Mouse (Mus musculus) stomach, postnatal 0 days (tissue): ENCODE results near the gene Ptcd1. TPM values are rescaled to one million over a fixed set of nuclear protein-coding genes. Genes with fewer than 3 reads are reported as not detected.

Experiments used
- ATAC-seq: fragments of 200-750 bp; cut with Nextera tagmentation; 2 replicates; pipeline ENCODE4 v1.8.0; 2017; ENCODE audit not compliant: low FRiP score, low TSS enrichment
- DNase-seq: peaks from one replicate; pipeline ENCODE4 v3.0.0-alpha.2; 2016; ENCODE audit warnings: low spot score
- H3K27ac ChIP-seq: fragments of 300-500 bp; sonication (generic); replicated peaks from 2 replicates; pipeline ENCODE4 v1.5.1; 2014; ENCODE audit warnings: mild to moderate bottlenecking, control low read depth
- H3K27me3 ChIP-seq: fragments of 300-500 bp; sonication (generic); 2 replicates; pipeline ENCODE4 v1.6.1; 2014; ENCODE audit warnings: low read length; ENCODE audit not compliant: control insufficient read depth, insufficient read depth
- H3K36me3 ChIP-seq: fragments of 300-500 bp; sonication (generic); 2 replicates; pipeline ENCODE4 v1.6.1; 2014; ENCODE audit warnings: low read length, mixed read lengths; ENCODE audit not compliant: control insufficient read depth, insufficient read depth
- H3K4me1 ChIP-seq: fragments of 300-500 bp; sonication (generic); replicated peaks from 2 replicates; pipeline ENCODE4 v1.6.1; 2014; ENCODE audit warnings: antibody characterized with exemption; ENCODE audit not compliant: control insufficient read depth, insufficient read depth
- H3K4me2 ChIP-seq: fragments of 300-500 bp; sonication (generic); replicated peaks from 2 replicates; pipeline ENCODE4 v1.6.1; 2014; ENCODE audit warnings: low read depth, mild to moderate bottlenecking, control low read depth, moderate library complexity
- H3K4me3 ChIP-seq: fragments of 300-500 bp; sonication (generic); 2 replicates; pipeline ENCODE4 v1.5.1; 2014; ENCODE audit warnings: low read depth, low read length, control low read depth
- H3K9ac ChIP-seq: fragments of 300-500 bp; sonication (generic); 2 replicates; pipeline ENCODE4 v1.6.1; 2014; ENCODE audit warnings: mild to moderate bottlenecking, low read length, control low read depth, mixed read lengths
- H3K9me3 ChIP-seq: fragments of 300-500 bp; sonication (generic); 2 replicates; pipeline ENCODE4 v1.6.1; 2016; ENCODE audit warnings: low read length; ENCODE audit not compliant: control insufficient read depth
- CTCF ChIP-seq: IDR thresholded peaks from 2 replicates; pipeline ENCODE4 v1.5.1; 2016; ENCODE audit warnings: antibody characterized with exemption, low read depth, mild to moderate bottlenecking, moderate library complexity
- EP300 ChIP-seq: optimal IDR thresholded peaks from 2 replicates; pipeline ENCODE3; 2016; ENCODE audit warnings: antibody characterized with exemption
- WGBS: fragments of 180-500 bp; shearing (Covaris S2); extraction: QIAGEN DNeasy Blood & Tissue Kit; methylation state at CpG from one replicate; pipeline ENCODE4 v1.1.7; 2014; 5-methylcytosine and 5-hydroxymethylcytosine counted together
- polyA plus RNA-seq: library from polyadenylated mRNA; unstranded; fragments of >200 nt; fragmentation: Nextera tagmentation; extraction: Ambion mirVana; gene quantifications from 2 replicates; pipeline ENCODE4 v1.2.1, GENCODE M21; 2015

Ptcd1 gene
- polyA plus RNA-seq, 1 experiment from 2014 or later = 8.3 TPM

DNA sequence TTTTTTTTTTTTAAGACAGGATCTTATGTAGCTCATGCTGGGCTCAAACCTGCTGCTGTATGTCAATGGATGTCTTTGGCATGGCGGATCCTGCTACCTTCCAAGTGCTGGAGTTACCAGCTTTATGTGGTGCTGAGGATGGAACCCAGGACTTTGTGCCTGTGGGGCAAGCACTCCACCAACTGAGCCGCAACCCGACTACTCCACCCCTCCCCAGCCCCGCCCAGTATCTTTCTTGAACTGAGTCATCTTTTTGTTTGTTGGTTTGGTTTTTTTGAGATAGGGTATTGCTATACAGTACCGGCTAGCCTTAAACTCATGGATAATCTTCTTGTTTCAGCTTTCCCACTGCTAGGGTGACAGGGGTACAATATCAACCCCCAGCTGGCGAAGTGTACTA lies 22.5 kb upstream of the Ptcd1 start:
- no peaks in the 10 kb centered on the region for H3K9me3 ChIP-seq
- no peak overlapping the region for H3K27ac ChIP-seq
- H3K9ac ChIP-seq = no peak overlapping the region
- TF ChIP-seq EP300 (no peak), CTCF (no peak)
- peaks cover 10% of the 10 kb centered on the region; the same call in 1 of the 2 replicates for H3K36me3 ChIP-seq
- ATAC-seq (no peak), DNase-seq (no peak)
- 79% methylated on average over 6 of the region's 6 CpGs for WGBS
- H3K4me1 ChIP-seq = peaks cover 5% of the 10 kb centered on the region; the same call in 1 of the 2 replicates
- H3K4me2 ChIP-seq = no peak overlapping the region
- H3K4me3 ChIP-seq = no peak overlapping the region
- no peaks in the 10 kb centered on the region for H3K27me3 ChIP-seq

GRCm38 (mm10) chr5:145185244-145185643 lies 18.3 kb upstream of the Ptcd1 start:
- no peak overlapping the region for H3K27ac ChIP-seq
- 86% methylated on average over 2 of the region's 2 CpGs for WGBS
- H3K9ac ChIP-seq = no peak overlapping the region
- no peak overlapping the region for H3K4me3 ChIP-seq
- H3K27me3 ChIP-seq = no peaks in the 10 kb centered on the region
- no peak for TF ChIP-seq CTCF
- TF ChIP-seq EP300 = no peak
- DNase-seq (no peak), ATAC-seq (no peak)
- no peak overlapping the region for H3K4me2 ChIP-seq
- H3K4me1 ChIP-seq = peaks cover under 1% of the 10 kb centered on the region; the same call in 1 of the 2 replicates
- H3K36me3 ChIP-seq = peaks cover 27% of the 10 kb centered on the region
- no peaks in the 10 kb centered on the region for H3K9me3 ChIP-seq

GRCm38 (mm10) chr5:145178461-145178980 lies 11.6 kb upstream of the Ptcd1 start:
- no peak for ATAC-seq
- H3K36me3 ChIP-seq = peaks cover 39% of the 10 kb centered on the region
- DNase-seq = no peak
- no peak overlapping the region for H3K27ac ChIP-seq
- no peak overlapping the region for H3K4me3 ChIP-seq
- H3K9ac ChIP-seq = no peak overlapping the region
- no peaks in the 10 kb centered on the region for H3K9me3 ChIP-seq
- no peaks in the 10 kb centered on the region for H3K27me3 ChIP-seq
- TF ChIP-seq CTCF (no peak), EP300 (no peak)
- H3K4me2 ChIP-seq = no peak overlapping the region
- H3K4me1 ChIP-seq = no peaks in the 10 kb centered on the region
- 84% methylated on average over 18 of the region's 18 CpGs for WGBS

DNA sequence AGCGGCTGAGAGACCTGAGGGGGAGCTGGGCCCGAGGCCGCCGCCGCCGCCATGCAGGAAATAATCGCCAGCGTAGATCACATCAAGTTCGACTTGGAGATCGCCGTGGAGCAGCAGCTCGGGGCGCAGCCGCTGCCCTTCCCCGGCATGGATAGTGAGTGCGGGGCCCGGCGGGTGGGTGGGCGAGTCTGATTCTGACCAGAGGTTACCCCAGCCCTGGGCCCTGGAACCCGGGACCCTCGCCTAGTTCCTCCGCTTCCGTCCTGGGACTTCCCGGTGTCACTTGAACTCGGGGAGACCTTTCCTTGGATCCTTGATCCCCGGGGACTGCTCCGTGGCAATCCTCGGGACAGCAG lies 376 bp upstream of the Ptcd1 start:
- 0 out of 2 replicates have a peak, but pooled peaks cover 5% of the 10 kb centered on the region for H3K4me1 ChIP-seq
- ATAC-seq = peak; percentile 49
- no peak for DNase-seq
- no peaks in the 10 kb centered on the region for H3K9me3 ChIP-seq
- H3K27ac ChIP-seq = peak overlapping the region; percentile 81
- peak overlapping the region; percentile 86 for H3K4me2 ChIP-seq
- WGBS = 0% methylated on average over 27 of the region's 28 CpGs
- no peak for TF ChIP-seq EP300
- no peak for TF ChIP-seq CTCF
- peak overlapping the region; percentile 93 for H3K4me3 ChIP-seq
- no peaks in the 10 kb centered on the region for H3K27me3 ChIP-seq
- peaks cover 3% of the 10 kb centered on the region; the same call in 1 of the 2 replicates for H3K36me3 ChIP-seq
- peak overlapping the region; percentile 98 for H3K9ac ChIP-seq

DNA sequence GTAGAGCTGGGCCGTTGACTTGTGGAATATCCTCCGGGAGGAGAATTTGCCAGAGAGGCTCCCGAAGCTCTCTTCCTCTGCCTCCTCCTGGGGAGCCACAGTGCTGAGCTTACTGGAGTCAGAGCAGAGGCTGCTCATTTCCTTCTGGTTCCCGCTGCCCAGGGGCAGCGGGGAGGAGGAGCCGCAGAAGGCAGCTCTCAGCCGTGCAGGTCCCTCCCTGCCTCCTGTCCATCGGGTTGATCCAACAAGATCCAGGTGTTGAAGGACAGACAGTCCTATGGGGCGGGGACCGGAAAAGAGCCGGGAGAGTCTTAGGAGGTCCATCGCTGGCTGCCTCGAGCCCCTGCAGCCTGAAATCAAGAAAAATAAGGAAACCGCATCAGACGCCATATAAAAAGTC lies 1.7 kb downstream of the Ptcd1 start:
- Histone ChIP-seq H3K4me3 (no peak overlapping the region), H3K27ac (no peak overlapping the region), H3K27me3 (no peaks in the 10 kb centered on the region), H3K9me3 (no peaks in the 10 kb centered on the region), H3K36me3 (peaks cover 9% of the 10 kb centered on the region), H3K4me2 (no peak overlapping the region), H3K4me1 (0 out of 2 replicates have a peak, but pooled peaks cover 5% of the 10 kb centered on the region), H3K9ac (0 out of 2 replicates have a peak overlapping the region, but pooled peaks have one; percentile 18)
- DNase-seq (no peak), ATAC-seq (no peak)
- WGBS = 83% methylated on average over 15 of the region's 15 CpGs
- TF ChIP-seq CTCF (no peak), EP300 (no peak)

DNA sequence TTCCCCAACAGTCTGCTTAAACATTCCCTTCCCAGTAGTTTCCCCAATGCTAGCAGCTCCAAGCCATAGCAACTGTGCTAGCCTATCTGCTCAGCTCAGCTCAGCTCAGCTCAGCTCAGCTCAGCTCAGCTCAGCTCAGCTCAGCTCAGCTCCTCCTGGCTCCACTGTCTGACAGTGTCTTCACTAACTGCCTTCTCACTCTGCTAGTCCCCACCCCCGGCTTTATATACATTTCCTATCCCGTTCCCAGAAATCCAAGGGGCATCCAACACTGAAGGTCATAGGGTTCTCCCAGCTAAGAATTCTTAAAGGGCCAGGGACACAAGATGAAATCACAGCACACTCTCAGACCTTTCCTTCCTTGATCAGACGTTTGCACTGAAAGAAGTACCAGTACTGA lies 2.2 kb downstream of the Ptcd1 start:
- H3K27me3 ChIP-seq = no peaks in the 10 kb centered on the region
- H3K9me3 ChIP-seq = no peaks in the 10 kb centered on the region
- WGBS = 29% methylated on average over 3 of the region's 3 CpGs
- DNase-seq (no peak), ATAC-seq (no peak)
- H3K4me3 ChIP-seq = no peak overlapping the region
- H3K36me3 ChIP-seq = peaks cover 12% of the 10 kb centered on the region
- no peak overlapping the region for H3K27ac ChIP-seq
- H3K4me1 ChIP-seq = 0 out of 2 replicates have a peak, but pooled peaks cover 5% of the 10 kb centered on the region
- TF ChIP-seq CTCF (no peak), EP300 (no peak)
- no peak overlapping the region for H3K4me2 ChIP-seq
- 0 out of 2 replicates have a peak overlapping the region, but pooled peaks have one; percentile 18 for H3K9ac ChIP-seq
